Mouse (Mus musculus): Measurements from ENCODE around the gene Ube2l3. TPM values are rescaled to one million over a fixed set of nuclear protein-coding genes. Genes with fewer than 3 reads are reported as not detected.
A peak's percentile ranks its signal among the peaks of the same experiment; 100 is the strongest.

Ube2l3 gene
- total and polyA plus RNA-seq, 2 experiments from 2014 or later, result 127 to 330 TPM

GRCm38 (mm10) chr16:17132089-17132905 is 70.2 kb downstream of the Ube2l3 start, which contains the start of gene Sdf2l1:
Sdf2l1 (minus strand) TSS chr16:17132383.
- TF ChIP-seq CTCF (IDR thresholded peaks at IDR 0.05; ENCODE audit: low read depth), result peak; percentile 61
- Histone ChIP-seq H3K9me3 (ENCODE audit: low read length) (no peaks in the 10 kb centered on the region), H3K36me3 (ENCODE audit: insufficient read depth) (no peaks in the 10 kb centered on the region), H3K4me2 (ENCODE audit: low read depth) (peak within 1 kb of the TSS; percentile 97), H3K27ac (ENCODE audit: low read depth, low read length) (no peak within 1 kb of the TSS), H3K27me3 (ENCODE audit: insufficient read depth, low read length) (no peaks in the 10 kb centered on the region), H3K4me3 (ENCODE audit: low read depth, low read length) (peak within 1 kb of the TSS; percentile 80), H3K4me1 (ENCODE audit: insufficient read depth) (no peaks in the 10 kb centered on the region), H3K9ac (peak within 1 kb of the TSS; percentile 59)
- WGBS, result 2% methylated on average over 47 of the region's 47 CpGs
- peak; percentile 96 for DNase-seq
- ATAC-seq, result peak; percentile 99

- TF ChIP-seq CTCF (IDR thresholded peaks at IDR 0.05; ENCODE audit: low read depth), result no peak
- Histone ChIP-seq H3K27ac (ENCODE audit: low read depth, low read length) (no peak overlapping the region), H3K27me3 (ENCODE audit: insufficient read depth, low read length) (no peaks in the 10 kb centered on the region), H3K4me2 (ENCODE audit: low read depth) (peak overlapping the region; percentile 97), H3K36me3 (ENCODE audit: insufficient read depth) (no peaks in the 10 kb centered on the region), H3K9ac (peak overlapping the region; percentile 59), H3K4me1 (ENCODE audit: insufficient read depth) (no peaks in the 10 kb centered on the region), H3K4me3 (ENCODE audit: low read depth, low read length) (peak overlapping the region; percentile 80), H3K9me3 (ENCODE audit: low read length) (no peaks in the 10 kb centered on the region)
- DNase-seq (no peak), ATAC-seq (no peak)
- WGBS, result 5% methylated on average over 43 of the region's 43 CpGs
Measured at GRCm38 (mm10) chr16:17131191-17132088, 71.0 kb downstream of the Ube2l3 start.

GRCm38 (mm10) chr16:17127292-17127691 is 75.2 kb downstream of the Ube2l3 start:
- TF ChIP-seq CTCF (IDR thresholded peaks at IDR 0.05; ENCODE audit: low read depth), result peak; percentile 60
- no peaks in the 10 kb centered on the region for H3K27me3 ChIP-seq (ENCODE audit: insufficient read depth, low read length)
- no peak for DNase-seq
- WGBS, result 92% methylated on average over 1 of the region's 1 CpGs
- 0 out of 2 replicates have a peak, but pooled peaks cover 7% of the 10 kb centered on the region for H3K4me1 ChIP-seq (ENCODE audit: insufficient read depth)
- H3K4me3 ChIP-seq (ENCODE audit: low read depth, low read length), result no peak overlapping the region
- H3K9ac ChIP-seq, result no peak overlapping the region
- no peak overlapping the region for H3K4me2 ChIP-seq (ENCODE audit: low read depth)
- H3K27ac ChIP-seq (ENCODE audit: low read depth, low read length), result no peak overlapping the region
- no peaks in the 10 kb centered on the region for H3K36me3 ChIP-seq (ENCODE audit: insufficient read depth)
- H3K9me3 ChIP-seq (ENCODE audit: low read length), result no peaks in the 10 kb centered on the region
- no peak for ATAC-seq

GRCm38 (mm10) chr16:17124871-17125520 is 77.5 kb downstream of the Ube2l3 start, which contains the start of gene 2610318N02Rik:
2610318N02Rik (minus strand) TSS chr16:17125167.
- Histone ChIP-seq H3K27ac (ENCODE audit: low read depth, low read length) (no peak within 1 kb of the TSS), H3K4me3 (ENCODE audit: low read depth, low read length) (peak within 1 kb of the TSS; percentile 27), H3K36me3 (ENCODE audit: insufficient read depth) (no peaks in the 10 kb centered on the region), H3K27me3 (ENCODE audit: insufficient read depth, low read length) (no peaks in the 10 kb centered on the region), H3K9me3 (ENCODE audit: low read length) (no peaks in the 10 kb centered on the region), H3K9ac (peak within 1 kb of the TSS; percentile 31; the same call in 1 of the 2 replicates), H3K4me2 (ENCODE audit: low read depth) (peak within 1 kb of the TSS; percentile 53), H3K4me1 (ENCODE audit: insufficient read depth) (0 out of 2 replicates have a peak, but pooled peaks cover 7% of the 10 kb centered on the region)
- 0 out of 2 replicates have a peak, but pooled peaks have one; percentile 4 for TF ChIP-seq CTCF (IDR thresholded peaks at IDR 0.05; ENCODE audit: low read depth)
- peak; percentile 85 for DNase-seq
- under 1% methylated on average over 25 of the region's 25 CpGs for WGBS
- peak; percentile 89 for ATAC-seq

GRCm38 (mm10) chr16:17124119-17124870 is 78.2 kb downstream of the Ube2l3 start:
- no peak for DNase-seq
- Histone ChIP-seq H3K27ac (ENCODE audit: low read depth, low read length) (no peak overlapping the region), H3K4me1 (ENCODE audit: insufficient read depth) (0 out of 2 replicates have a peak, but pooled peaks cover 7% of the 10 kb centered on the region), H3K4me2 (ENCODE audit: low read depth) (peak overlapping the region; percentile 53), H3K9me3 (ENCODE audit: low read length) (no peaks in the 10 kb centered on the region), H3K27me3 (ENCODE audit: insufficient read depth, low read length) (no peaks in the 10 kb centered on the region), H3K36me3 (ENCODE audit: insufficient read depth) (no peaks in the 10 kb centered on the region), H3K4me3 (ENCODE audit: low read depth, low read length) (peak overlapping the region; percentile 27), H3K9ac (peak overlapping the region; percentile 31; the same call in 1 of the 2 replicates)
- WGBS, result 4% methylated on average over 22 of the region's 22 CpGs
- peak; percentile 9; the same call in 1 of the 2 replicates for ATAC-seq
- no peak for TF ChIP-seq CTCF (IDR thresholded peaks at IDR 0.05; ENCODE audit: low read depth)
